Mouse (Mus musculus): ENCODE measurements around the gene Gadl1.

Gadl1 gene

DNA sequence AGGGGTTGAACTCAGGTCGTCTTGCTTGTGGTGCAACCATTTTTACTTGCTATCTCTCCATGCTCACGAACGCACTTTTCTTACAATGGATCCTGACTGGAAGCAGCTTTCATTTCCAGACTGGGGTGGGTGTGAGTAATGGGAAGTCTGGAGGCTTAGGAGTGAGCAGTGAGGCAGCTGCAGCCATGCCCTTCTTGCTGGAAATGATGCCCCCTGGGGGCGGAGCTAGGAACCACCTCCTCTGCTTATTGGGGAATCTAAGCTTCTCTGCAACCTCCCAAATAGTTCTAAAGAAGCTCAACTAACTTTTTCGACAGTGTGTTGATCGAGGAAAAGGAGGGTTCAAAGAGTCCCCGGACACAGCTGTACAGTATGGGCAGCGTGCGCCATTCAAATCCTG lies 179.7 kb downstream of the Gadl1 start:
- DNase-seq (ENCODE audit: low spot score): no peak

- DNase-seq (ENCODE audit: low spot score): no peak
Measured at GRCm38 (mm10) chr9:116090296-116090695, 181.0 kb downstream of the Gadl1 start.

GRCm38 (mm10) chr9:116091101-116091841 lies 182.0 kb downstream of the Gadl1 start:
- no peak for DNase-seq (ENCODE audit: low spot score)

GRCm38 (mm10) chr9:116091921-116092320 lies 182.7 kb downstream of the Gadl1 start:
- DNase-seq (ENCODE audit: low spot score): no peak

DNA sequence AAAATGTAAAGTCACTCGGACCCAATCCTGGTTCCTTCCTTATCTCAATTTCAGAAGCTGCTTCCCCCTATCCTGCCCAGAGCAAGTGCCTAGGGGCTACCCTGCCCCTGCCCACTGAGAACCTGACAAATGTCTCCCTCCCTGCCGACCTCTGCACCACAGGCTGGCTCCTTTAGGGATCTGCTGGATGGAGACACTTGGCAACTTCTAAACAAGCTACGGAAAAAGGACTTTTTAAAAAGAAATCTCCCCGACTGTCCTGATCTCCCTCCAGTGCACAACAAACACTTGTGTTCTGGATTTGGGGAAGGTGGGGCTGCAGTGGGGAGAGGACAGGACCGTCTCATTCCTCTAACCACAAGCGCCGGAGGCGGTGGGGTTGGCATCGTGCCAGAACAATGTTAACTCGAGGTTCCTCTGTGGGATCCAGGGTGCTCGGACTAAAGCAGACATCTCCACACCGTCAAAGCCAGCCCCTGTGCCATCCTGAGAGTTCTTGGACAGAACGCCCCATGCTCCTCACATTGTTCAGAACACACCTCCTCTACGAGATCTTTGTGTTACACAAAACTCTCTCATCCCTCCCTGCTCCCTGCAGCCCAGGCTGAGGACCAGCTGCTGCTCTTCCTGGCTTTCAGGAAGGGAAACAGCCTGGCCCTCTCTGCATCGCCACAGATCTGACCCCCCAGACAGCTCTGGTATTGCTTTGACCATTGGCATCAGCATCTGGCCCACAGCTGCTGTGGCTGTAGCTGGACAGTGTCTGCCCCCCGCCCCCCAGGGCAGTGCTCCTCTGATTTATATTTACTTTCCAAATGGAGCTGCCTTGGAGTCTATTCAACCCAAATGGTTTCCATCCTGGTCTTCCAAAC lies 189.7 kb downstream of the Gadl1 start:
- DNase-seq (ENCODE audit: low spot score): peak; percentile 48

- DNase-seq (ENCODE audit: low spot score): no peak
Measured at GRCm38 (mm10) chr9:116099596-116099993, 190.3 kb downstream of the Gadl1 start.

GRCm38 (mm10) chr9:116100015-116100414 lies 190.8 kb downstream of the Gadl1 start:
- no peak for DNase-seq (ENCODE audit: low spot score)

- DNase-seq (ENCODE audit: low spot score): no peak
Measured at GRCm38 (mm10) chr9:116101842-116102241, 192.6 kb downstream of the Gadl1 start.

- DNase-seq (ENCODE audit: low spot score): no peak
Measured at GRCm38 (mm10) chr9:116104770-116105169, 195.5 kb downstream of the Gadl1 start.

DNA sequence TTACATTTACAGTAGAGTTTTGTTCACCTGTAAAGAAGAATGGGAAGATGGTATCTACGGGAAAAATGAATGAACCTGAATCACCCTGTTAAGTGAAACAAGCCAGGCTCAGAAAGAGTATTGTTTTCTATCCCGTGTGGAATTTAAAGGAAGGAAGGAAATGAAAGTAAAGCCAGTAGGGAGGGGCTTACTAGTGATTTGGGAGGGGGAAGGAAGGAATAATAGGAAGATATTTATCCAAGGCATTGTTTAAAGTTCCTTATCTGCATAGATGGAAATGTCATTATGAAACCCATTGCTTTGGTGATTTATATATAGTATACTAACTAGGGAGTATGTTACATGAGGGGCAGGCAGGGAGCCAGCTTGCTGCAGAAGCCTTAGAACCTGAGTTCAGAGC lies 199.5 kb downstream of the Gadl1 start:
- no peak for DNase-seq (ENCODE audit: low spot score)

GRCm38 (mm10) chr9:116111149-116111970 lies 202.1 kb downstream of the Gadl1 start:
- no peak for DNase-seq (ENCODE audit: low spot score)

- DNase-seq (ENCODE audit: low spot score): no peak
Measured at GRCm38 (mm10) chr9:116114339-116114738, 205.1 kb downstream of the Gadl1 start.

GRCm38 (mm10) chr9:116115875-116116274 lies 206.6 kb downstream of the Gadl1 start:
- DNase-seq (ENCODE audit: low spot score): no peak

- DNase-seq (ENCODE audit: low spot score): no peak
Measured at GRCm38 (mm10) chr9:116118332-116118872, 209.1 kb downstream of the Gadl1 start.

- no peak for DNase-seq (ENCODE audit: low spot score)
Measured at GRCm38 (mm10) chr9:116119990-116120389, 210.7 kb downstream of the Gadl1 start.

- no peak for DNase-seq (ENCODE audit: low spot score)
Measured at GRCm38 (mm10) chr9:116121472-116121871, 212.2 kb downstream of the Gadl1 start.

- no peak for DNase-seq (ENCODE audit: low spot score)
Measured at GRCm38 (mm10) chr9:116122544-116122943, 213.3 kb downstream of the Gadl1 start.

DNA sequence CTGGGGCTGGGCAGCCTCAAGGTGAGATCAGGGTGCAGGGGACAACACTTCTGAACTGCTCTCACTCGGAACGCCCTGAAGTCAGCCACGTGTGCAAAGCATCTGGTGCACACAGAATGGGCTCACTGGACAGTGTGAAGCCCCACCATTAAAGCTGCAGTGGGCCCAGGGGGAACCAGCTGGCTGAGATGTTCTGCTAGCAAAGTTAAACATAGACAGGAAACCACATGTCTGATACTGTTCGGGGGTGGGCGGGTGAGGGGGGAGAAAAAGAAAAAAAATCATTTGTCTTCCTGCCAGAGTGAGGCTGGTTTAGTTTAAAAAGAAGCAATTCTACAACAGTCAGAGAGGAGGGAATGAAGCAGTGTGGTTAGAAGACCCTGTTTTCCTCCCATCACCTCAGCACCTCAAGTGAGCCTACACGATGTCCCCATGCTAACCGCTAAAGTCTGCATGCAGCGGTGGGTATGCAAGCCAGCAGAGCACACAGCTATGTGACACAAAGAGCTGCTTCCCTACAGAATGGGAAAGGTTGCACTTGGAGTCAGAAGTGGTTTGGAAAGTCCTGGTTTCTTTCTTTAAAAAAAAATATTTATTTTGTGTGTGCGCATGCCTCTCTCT lies 213.8 kb downstream of the Gadl1 start:
- no peak for DNase-seq (ENCODE audit: low spot score)
